Mouse (Mus musculus) CD8-positive naive resting alpha-beta T cell, adult 2 months (primary cell): ENCODE measurements around the gene Gm20708.
"Not testable (repeated sequence)": the region's sequence is repeated elsewhere in the genome, so short reads cannot be mapped to it uniquely, and the experiment has no call there.

Source experiments
- DNase-seq, 2 experiments: peaks; one replicate each; pipeline ENCODE4 v3.0.0; 2022; ENCODE audit warnings: low read depth in 2 of 2, low spot score in 2 of 2

Gm20708 gene

DNA sequence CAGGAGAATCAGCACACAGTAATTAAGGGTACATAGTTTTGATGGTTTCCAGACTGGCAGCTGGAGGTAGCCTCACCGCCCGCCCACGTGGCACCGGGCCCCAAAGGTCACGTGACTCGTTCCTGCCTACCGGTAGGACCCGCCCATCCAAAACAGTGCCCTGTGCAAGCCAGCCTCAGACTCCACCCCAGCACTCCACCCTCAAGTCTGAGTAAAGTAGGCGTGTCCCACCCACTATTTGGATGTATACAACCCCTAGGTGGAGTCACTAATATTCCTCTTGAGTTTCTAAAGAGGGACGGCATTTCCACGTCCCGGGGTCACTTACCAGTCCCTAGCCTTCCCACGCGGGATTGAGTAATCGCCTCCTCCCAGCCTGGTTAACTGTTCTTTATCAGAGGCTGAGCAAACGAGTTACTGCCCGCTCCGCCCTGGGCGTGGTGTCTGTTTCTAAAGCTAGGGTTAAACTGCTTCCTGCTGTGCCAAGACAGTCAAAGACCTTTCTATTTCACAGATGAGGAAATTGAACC, 28.8 kb upstream of the Gm20708 start:
- DNase-seq, result peak; percentile 88 to 91

DNA sequence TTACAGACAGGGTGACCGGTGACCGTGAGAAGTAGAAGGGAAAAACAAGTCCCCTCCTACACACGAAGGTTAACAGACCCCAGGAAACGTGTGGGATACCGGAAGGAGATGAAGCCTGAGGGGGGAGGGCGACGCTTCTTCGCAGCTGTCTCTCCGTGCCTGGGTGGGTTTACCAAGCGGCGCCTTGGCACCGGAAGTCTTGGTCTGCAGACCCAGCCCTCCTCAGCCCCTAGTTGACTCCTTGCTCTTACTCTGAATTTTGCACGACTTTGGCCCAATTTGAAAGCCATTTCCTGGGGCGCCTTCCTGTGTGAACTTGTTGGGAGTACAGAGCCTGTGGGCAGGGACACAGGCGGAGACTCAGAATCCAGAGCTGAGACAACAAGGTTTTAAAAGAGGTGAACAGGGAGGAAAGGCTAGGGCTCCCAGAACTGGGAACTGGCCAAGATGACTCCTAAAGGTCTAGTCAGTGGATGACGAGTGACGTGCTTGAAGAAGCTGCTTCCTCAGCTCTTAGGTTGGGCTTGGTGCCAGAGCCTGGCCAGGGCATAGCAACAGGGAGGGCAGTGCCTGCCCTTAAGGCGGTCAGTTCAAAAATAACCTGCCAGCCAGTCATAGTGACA, 28.2 kb upstream of the Gm20708 start:
- peak in 1 of 2 experiments; percentile 44 for DNase-seq

DNA sequence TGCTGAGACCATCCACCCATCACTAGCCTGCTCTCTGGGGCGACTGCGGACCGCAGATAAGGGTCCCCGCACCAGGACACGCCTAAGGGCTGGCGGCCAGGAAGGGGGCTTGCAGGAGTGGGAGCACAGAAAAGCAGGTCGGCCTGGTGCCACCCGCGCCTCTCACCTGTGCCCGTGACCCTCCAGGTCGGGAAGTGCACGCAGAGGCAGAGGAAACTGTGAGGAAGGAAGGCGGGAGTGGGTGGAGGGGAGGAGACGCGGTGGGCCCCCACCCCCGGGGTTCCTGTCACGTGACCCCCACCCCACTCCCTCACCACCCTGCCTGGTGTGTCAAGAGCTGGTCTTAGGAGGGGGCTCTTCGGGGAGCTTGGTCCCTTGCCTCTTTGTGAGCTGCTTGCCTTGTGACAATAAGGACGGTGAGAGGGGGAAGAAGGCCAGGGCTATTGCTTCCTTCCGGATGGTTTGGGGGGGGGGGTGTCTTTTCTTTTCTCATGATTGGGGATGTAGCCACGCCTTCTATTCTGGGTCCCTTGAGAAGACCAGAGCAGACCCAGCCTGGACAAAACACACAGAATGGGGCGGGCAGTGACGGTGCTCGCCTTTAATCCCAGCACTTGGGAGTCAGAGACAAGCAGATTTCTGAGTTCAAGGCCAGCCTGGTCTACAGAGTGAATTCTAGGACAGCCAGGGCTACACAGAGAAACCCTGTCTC, 27.3 kb upstream of the Gm20708 start, which contains the start of the genes Tmc8 and Tmc6:
Tmc8 (plus strand) TSS at position 84 of the 712 bp plus-strand sequence.
Tmc6 (minus strand) TSS at position 206 of the 712 bp plus-strand sequence.
- DNase-seq, result peak; percentile 65 to 81

DNA sequence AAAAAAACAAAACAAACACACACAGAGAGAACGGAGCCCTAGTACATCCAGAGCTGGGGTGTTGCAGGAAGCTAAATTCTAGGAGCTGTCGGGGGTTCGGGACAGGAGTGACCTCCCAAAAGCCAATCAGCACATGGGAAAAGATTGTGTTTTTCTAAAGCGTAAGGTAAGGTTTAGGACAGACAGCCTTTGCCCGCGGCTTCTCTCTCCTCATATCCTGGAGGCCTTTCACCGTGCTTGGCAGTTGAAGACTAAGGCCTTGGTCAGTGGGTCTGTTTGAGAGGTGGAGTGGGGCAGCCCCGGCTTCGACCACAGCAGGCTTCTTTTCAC, 26.8 kb upstream of the Gm20708 start:
- no peak for DNase-seq

DNA sequence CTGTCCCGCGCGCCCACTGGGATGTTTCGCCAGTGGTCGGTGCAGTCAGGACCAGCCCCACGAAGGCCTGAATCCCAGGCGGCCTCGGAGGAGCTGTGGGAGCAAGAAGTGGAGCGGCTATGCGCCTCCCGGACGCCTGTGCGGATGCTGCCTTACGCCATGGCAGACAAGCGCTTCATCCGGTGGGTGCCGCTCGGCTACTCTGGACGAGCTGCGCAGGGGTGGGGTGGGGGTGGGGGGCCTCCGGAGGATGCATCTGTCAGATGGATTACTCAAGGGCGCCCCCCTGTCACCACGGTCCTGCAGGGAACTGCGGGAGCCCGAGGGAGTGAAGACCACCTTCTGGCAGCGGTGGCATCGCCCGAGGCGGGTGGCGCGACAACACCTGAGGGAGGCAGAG, 26.4 kb upstream of the Gm20708 start:
- peak; percentile 81 to 87 for DNase-seq

DNA sequence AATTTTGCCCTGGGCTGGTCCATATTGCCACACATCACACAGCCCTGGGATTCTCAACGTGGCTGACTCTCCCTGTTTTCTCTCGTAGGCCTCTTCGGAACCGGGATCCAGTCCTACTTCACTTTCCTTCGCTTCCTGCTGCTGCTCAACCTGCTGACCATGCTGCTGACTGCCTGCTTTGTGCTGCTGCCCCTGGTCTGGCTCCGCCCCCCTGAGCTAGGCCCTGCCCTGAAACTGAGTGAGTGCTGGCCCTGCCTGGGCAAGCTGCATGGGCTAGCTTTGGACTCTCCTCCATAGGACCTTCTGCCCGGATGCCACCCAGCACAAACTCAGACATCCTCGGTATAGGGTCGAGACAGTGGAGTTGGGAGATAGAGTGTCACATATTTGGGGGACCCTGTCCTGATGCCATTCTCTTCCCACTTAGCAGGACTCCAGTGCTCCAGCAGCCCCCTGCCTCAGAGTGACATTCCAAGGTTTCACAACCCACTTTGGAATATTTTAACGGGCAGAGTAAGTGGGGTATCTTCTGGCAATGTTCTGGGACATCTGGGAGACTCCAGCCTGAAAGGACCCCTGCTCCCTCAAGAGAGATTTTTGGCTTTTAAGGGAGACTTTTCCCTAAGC, 25.7 kb upstream of the Gm20708 start:
- DNase-seq, result no peak

DNA sequence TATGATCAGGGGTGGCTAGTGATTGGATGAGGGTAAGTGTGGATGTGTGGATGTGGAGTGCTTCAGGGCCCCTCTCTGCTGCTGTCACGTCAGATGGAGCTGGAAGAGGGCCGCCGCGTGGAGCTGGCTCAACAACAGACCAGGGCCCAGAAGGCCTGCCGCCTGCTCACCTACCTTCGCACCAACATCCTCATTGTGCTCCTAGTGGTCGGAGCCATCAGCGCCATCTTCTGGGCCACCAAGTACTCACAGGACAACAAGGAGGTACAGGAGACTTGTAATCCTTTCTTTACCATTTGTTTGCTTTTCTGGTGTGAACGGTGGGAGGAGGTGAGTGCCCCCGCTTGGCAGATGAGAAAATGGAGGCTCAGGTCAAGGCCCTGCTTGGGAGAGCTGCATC, 23.2 kb upstream of the Gm20708 start:
- peak; percentile 47 to 65 for DNase-seq

DNA sequence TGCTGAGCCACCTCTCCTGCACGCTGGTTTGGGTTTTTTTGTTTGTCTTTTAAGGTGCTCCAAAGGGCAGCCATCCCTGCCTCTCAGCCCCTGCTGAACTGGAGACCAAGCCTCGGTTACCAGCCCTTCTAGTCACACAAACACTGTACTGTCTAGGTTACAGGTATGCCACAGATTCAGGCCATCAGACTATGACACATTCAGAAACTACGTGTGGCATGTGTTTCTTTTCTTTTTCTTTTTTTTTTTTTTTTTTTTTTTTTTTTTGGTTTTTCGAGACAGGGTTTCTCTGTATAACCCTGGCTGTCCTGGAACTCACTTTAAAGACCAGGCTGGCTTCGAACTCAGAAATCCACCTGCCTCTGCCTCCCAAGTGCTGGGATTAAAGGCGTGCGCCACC, 21.0 kb upstream of the Gm20708 start:
- not testable (repeated sequence) for DNase-seq

DNA sequence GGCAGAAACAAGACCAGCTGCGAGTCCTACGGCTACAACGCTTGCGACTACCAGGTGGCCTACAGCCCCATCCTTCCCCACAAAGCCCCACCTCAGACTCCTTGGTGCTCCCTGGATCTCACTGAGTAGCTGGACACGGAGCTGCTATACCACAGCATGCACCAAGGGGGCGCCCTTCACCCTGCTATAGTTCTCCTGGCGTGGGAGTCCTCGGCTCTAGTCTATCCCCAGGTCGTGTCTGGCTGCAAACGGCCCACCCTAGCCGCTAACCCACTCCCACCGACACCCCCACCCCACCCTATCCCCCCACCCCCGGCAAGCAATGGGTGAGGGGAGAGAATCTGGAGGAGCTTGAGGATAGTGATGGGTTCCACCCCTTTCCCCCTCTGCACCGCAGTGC, 19.2 kb upstream of the Gm20708 start:
- peak; percentile 58 to 63 for DNase-seq

DNA sequence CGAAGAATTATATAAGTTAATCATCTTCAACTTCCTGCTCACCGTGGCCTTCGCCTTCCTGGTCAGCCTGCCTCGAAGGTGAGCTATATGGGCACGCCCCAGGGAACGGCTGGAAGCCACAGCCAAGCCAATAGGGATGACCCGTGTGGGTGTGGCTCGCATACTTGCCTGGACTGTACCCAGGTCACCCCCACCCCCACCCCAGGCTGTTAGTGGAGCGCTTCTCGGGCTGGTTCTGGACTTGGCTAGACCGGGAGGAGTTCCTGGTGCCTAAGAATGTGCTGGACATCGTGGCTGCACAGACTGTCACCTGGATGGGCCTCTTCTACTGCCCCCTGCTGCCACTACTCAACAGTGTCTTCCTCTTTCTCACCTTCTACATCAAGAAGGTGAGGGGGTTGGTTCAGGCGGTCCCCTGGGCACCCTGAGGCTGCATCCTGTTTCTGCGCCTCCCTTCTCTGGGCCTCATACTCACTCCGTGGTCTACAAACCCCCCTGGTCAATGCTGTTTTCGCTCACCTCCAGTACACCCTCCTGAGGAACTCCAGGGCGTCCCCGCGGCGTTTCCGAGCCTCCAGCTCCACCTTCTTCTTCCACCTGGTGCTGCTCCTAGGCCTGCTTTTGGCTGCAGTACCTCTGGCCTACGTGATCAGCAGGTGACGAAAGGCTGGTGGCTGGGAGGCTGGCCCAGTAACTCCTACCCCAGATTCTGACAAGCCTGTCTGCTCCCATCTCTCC, 18.6 kb upstream of the Gm20708 start:
- DNase-seq, result no peak

DNA sequence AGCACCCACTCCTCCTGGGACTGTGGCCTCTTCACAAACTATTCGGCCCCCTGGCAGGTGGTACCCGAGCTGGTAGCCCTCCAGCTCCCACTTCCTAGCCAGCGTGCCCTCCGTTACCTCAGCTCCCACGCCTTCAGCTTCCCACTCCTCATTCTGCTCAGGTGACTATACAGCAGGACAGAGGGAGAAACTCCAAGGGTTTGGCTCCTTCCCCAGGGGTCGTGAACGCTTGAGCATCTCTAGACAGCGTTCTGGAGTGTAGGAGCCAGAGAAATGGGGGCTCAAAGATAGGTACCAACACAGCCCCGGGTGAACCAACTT, 18.1 kb upstream of the Gm20708 start:
- DNase-seq, result no peak

DNA sequence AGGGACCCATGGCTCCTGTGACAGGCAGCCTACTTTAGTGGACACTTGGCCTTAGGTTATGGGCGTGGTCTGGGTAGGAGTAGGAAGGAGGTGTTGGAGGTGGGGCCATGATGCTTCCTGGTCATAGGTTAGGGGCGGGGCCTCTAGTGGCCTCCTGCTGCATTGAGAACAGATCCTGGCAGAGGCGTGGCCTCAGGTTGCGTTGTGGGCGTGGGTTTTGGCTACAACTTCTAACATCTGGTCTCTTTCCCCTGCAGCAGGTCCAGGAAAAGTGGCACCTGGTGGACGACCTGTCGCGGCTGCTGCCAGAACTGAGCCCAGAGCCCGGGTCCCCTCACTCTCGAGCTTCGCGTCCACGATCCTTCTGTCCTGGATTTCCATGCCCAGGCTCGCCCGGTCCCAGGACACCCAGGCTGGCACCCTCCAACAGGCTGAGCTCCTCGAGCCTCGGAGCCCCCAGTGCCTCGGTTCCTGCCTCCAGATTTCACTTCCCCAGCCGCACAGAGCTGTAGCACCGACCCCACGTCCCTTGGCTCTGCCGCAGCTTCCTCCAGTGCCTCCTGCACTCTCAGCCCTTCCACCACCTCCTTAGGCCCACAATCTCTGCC, 17.1 kb upstream of the Gm20708 start:
- no peak for DNase-seq

DNA sequence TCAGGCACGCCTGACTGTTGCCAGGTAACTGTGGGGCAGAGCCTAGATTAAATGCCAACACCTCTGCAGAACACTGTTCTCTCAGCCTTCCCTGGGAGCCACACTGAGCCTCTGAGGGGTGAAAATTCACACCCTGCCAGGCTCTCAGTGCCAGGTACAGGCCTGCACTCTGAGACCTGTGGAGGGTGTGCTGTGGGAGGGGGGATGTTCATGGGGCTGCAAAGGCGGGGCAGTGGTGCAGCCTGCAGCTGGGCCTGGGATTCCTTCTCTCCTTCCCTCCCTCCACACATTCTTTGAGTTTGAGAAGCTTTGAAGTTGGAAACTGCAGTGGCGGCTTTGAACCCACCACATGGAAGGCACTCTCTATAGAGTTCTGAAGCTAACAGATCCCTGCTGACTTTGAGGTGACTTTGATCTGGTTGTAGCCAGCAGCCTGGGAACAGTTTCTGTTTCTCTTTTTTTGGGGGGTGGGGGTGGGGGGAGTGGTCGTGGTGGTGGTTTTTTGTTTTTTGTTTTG, 15.4 kb upstream of the Gm20708 start:
- peak; percentile 35 to 40 for DNase-seq

DNA sequence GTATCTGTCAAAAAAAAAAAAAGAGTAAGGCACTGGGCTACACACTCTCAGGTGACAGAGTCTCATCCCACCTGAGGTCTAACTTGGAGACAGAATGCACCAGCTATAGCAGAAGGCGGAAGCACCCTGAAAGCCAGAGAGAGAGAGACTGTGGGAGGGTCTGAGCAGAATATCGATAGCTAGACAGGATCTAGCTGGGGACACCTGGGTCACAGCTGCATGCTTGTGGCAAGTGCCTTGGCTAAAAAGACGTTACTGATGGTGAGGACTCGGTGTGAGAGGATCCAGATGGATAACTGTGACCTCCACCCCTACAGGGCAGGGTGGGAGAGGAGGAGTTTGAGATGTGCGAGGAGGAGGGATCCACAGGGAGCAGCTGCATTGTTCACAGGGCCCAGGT, 12.5 kb upstream of the Gm20708 start:
- DNase-seq, result no peak

DNA sequence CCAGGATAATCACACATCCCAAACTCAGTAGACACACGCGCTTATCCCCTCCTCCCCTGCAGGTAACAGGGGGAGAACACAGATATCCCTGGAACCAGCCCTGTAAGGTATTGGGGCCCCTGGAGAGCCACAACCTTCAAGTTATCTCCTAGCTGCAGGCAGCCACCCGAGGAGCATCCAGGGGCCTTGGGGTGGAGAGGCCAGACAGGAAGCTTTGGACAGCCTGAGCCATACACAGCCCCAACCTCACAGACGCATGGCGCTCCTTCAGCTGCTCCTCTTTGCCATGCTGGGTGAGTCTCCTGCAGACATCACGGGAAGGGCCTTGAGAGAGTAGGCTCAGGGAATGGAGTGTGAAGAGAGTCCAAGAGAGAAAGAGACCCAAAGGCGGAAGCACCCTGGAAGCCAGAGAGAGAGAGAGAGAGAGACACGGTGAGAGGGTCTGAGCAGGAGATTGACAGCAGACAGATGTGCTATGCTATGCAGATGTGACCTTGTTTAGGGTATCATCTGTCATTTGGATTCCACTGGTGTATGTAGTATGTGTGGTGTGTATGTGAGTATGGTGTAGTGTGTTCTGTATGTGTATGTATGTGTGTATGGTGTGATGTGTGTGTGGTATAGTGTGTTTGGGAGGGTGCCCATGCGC, 11.8 kb upstream of the Gm20708 start, which contains the start of gene 6030468B19Rik:
6030468B19Rik (plus strand) TSS at position 150 of the 649 bp plus-strand sequence.
- no peak for DNase-seq

DNA sequence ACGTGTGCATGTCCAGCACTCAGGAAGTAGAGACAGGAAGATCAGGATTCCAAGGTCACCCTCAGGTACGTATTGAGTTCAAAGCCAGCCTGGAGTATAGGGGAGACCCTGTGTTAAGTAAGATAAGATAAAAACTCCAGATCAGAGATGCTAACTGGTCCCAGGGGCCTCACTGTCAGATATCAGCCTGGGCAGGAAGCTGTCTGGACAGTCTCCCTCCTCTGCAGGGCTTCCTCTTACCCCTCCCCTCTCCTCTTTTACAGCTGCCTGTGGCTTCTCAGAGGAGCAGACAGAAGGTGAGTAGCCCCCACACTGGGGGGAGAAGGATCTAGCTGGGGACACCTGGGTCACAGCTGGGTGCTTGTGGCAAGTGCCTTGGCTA, 11.3 kb upstream of the Gm20708 start:
- no peak for DNase-seq

DNA sequence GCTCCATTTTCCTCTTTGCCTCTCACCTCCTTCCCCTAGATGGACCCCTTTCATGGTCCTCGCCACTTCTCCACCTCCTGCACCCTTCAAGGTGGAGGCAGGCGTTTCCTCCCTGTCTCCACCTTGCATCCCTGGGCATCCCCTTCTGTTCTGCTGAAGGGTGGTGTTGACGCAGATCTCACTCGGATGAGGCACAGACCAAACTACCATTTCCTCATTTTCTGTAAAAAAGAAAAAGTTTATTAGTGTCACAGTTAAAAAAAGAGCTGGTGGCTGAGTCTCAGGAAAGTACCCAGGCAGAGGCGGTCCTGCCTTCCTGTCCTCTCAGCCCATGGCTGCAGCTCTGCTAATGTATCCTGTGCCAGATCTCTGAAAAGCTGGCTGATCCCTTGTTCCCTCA, 10.3 kb upstream of the Gm20708 start:
- no peak for DNase-seq

DNA sequence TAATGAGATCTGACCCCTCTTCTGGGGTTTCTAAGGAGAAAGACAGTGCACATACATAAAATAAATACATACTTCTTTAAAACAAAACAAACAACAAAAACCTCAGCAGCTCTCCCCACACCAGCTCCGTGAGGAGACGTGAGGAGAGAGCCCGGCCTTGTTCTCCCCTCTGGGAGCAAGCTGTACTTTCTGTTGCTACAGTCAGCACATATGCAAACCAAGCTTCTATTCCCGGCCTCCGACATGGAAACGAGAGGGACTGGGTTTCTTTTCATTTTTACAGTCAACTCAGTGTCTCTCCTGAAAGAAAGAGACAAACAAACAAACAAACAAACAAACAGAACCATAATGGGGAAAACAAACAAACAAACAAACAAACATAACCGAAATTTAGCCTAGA, 9.4 kb upstream of the Gm20708 start:
- DNase-seq, result no peak

DNA sequence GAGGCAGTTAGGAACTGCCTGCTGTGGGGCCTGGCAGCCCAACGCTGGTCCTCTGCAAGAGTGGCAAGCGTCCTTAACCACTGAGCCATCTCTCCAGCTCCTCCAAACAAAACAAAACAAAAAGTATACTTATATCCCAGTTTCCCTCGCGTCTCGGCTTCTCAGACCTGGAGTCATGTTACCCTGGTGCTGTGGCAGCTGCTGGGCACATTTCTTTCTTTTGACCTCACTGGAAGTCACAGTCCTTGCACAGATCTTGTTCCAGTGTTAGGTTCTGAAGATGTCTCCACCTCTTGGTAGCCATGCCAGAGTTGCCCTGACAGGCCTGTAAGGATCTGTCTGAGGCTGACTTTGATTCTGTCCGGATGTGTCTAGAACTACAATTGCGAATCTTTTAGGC, 7.8 kb upstream of the Gm20708 start:
- no peak for DNase-seq

DNA sequence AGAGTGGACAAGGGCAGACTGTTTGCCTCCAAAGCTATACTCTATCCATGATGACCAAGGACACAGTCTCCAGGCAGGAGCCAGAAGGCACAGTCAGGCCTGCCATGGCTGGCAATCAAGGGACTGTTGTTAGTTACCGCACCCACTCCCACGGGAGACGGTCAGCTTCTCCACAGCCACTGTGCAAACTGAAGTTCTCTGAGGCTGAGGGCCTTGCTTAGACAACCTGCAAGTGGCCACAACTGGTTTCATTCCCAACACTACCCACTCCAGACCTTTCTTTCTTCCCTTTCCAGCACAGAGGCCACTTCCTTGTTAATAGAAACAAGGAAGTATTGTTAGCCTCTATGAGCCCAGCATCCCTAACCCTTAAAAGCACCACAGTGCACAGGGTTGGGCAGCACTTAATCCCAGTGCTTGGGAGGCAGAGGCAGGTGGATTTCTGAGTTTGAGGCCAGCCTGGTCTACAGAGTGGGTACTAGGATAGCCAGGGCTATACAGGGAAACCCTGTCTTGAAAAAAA, 6.2 kb upstream of the Gm20708 start:
- no peak for DNase-seq
